Mouse (Mus musculus) ES-Bruce4 (cell line): ENCODE measurements around the gene Phc3. TPM values are rescaled to one million over a fixed set of nuclear protein-coding genes. Genes with fewer than 3 reads are reported as not detected.

Experiments used
- H3K27ac ChIP-seq: 2 replicates; pipeline ENCODE4 v1.5.1; 2012; ENCODE audit warnings: low read length, inconsistent platforms; ENCODE audit not compliant: insufficient read depth
- H3K27me3 ChIP-seq: 2 replicates; pipeline ENCODE4 v1.6.1; 2012; ENCODE audit warnings: mild to moderate bottlenecking, low read length, inconsistent platforms; ENCODE audit not compliant: control insufficient read depth, poor library complexity, insufficient read depth, severe bottlenecking
- H3K36me3 ChIP-seq: 2 replicates; pipeline ENCODE4 v1.6.1; 2012; ENCODE audit warnings: inconsistent platforms, mild to moderate bottlenecking, low read length, moderate library complexity; ENCODE audit not compliant: control insufficient read depth, poor library complexity, insufficient read depth, severe bottlenecking
- H3K4me1 ChIP-seq: one replicate; pipeline ENCODE4 v1.8.1; 2011; ENCODE audit warnings: low read length; ENCODE audit not compliant: control insufficient read depth, insufficient read depth
- H3K4me3 ChIP-seq: 2 replicates; pipeline ENCODE4 v1.5.1; 2011; ENCODE audit warnings: low read depth, mild to moderate bottlenecking, low read length
- H3K9ac ChIP-seq: 2 replicates; pipeline ENCODE4 v1.6.1; 2012; ENCODE audit warnings: low read depth, mild to moderate bottlenecking, inconsistent platforms; ENCODE audit not compliant: poor library complexity, severe bottlenecking
- H3K9me3 ChIP-seq: replicated peaks from 2 replicates; pipeline ENCODE4 v1.6.1; 2012; ENCODE audit warnings: mild to moderate bottlenecking, low read length, inconsistent platforms; ENCODE audit not compliant: control insufficient read depth, poor library complexity, insufficient read depth, severe bottlenecking
- CTCF ChIP-seq: IDR thresholded peaks from one replicate; pipeline ENCODE4 v1.8.1; 2011; ENCODE audit warnings: low read depth, low read length
- EP300 ChIP-seq: IDR thresholded peaks from 2 replicates; pipeline ENCODE4 v1.6.1; 2011; ENCODE audit warnings: low read depth, low read length; ENCODE audit not compliant: insufficient read depth
- POLR2A ChIP-seq: IDR thresholded peaks from one replicate; pipeline ENCODE4 v1.8.1; 2011; ENCODE audit warnings: low read length; ENCODE audit not compliant: insufficient read depth
- polyA plus RNA-seq: library from polyadenylated mRNA; stranded (reverse); fragments of >200 nt; gene quantifications from 2 replicates; pipeline ENCODE4 v1.2.4, GENCODE M21; 2011; ENCODE audit warnings: low read depth; ENCODE audit not compliant: missing spikeins, insufficient read depth, insufficient read length

Phc3 gene
- polyA plus RNA-seq, 1 experiment: 18.4 TPM

DNA sequence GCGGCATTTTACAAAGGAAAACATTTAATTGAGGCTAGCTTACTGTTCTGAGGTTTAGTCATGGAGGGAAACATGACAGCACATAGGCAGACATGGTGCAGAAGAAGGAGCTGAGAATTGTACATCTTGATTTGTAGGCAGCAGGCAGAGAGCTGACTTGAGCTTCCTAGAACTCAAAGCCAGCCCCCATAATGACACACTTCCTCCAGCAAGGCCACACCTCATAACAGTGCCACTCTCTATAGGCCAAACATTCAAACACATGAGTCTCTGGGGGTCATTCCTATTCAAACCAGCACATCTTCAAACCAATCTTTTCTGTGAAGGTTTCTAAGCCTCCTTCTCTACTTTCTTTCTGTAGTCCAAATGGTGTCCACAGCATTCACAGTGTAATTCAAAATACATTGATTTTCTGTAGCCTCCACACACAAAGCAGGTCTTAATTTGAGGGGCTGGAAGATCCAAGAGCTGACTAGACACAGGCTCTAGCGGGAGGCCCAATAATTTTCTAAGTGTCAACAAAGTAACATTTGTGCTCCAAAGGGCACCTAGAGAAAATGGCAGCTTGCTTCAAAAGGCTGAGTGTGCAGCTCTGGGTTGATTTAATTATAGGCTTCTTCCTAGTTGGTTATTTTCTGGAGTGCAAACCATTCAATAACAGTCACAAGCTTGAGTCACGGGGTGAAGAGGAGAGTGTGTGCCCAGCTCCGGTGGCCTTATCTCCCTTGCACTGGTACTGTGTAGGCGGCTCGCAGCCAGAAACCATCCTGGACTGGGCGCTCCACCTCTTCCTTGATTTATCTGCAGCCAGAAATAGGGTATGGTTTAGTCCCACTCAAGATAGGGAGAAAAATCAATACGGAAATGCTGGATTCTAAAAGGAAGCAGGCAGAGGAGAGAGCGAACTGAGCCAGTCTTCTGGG lies 18.4 kb upstream of the Phc3 start:
- no peak overlapping the region for H3K27ac ChIP-seq
- no peak overlapping the region for H3K9ac ChIP-seq
- TF ChIP-seq CTCF (no peak), EP300 (no peak), POLR2A (no peak)
- H3K36me3 ChIP-seq: no peaks in the 10 kb centered on the region
- H3K4me1 ChIP-seq: no peaks in the 10 kb centered on the region
- H3K4me3 ChIP-seq: no peak overlapping the region
- H3K9me3 ChIP-seq: no peaks in the 10 kb centered on the region
- H3K27me3 ChIP-seq: no peaks in the 10 kb centered on the region

GRCm38 (mm10) chr3:30982924-30983536 lies 13.8 kb upstream of the Phc3 start:
- no peaks in the 10 kb centered on the region for H3K27me3 ChIP-seq
- H3K9me3 ChIP-seq: no peaks in the 10 kb centered on the region
- H3K27ac ChIP-seq: no peak overlapping the region
- H3K4me1 ChIP-seq: peaks cover 1% of the 10 kb centered on the region
- no peak overlapping the region for H3K4me3 ChIP-seq
- H3K36me3 ChIP-seq: no peaks in the 10 kb centered on the region
- no peak overlapping the region for H3K9ac ChIP-seq
- TF ChIP-seq CTCF (no peak), POLR2A (no peak), EP300 (no peak)

DNA sequence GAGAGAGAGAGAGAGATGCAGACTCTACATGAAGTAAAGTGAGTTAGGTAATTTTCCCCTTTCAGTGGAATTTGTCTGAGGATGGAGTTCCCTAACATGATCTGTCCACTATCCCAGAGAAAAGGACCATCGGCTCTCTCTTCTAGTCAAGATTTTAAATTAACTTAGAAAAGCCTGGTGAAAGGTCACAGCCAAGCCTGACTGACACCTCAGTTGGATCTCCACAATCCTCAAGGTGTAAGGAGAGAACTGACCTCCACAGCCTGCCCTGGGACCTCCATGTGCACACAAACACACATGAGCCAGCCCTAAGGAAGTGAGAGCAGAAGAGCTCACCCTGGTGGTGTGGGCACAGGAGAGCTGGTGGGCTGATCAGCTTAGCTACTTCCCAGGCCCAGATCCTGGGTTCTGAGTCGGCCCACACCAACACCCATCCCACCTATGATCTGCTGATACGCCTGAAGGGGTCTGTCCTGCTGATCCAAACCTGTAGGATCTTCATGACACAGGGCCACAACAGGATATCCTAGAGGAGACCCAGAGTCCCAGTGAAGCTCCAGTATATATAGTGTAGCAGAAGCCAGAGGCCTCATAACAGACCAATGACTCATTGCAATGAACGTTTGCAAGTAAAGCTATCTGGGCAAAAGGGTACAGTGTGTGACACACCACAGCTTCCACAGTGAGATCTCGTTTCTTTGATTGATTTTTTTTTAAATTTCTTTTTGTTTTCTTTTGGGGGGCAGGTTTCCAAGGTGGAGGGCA lies 12.6 kb upstream of the Phc3 start:
- Histone ChIP-seq H3K27ac (no peak overlapping the region), H3K4me3 (no peak overlapping the region), H3K4me1 (peaks cover 1% of the 10 kb centered on the region), H3K9me3 (no peaks in the 10 kb centered on the region), H3K9ac (no peak overlapping the region), H3K27me3 (no peaks in the 10 kb centered on the region), H3K36me3 (no peaks in the 10 kb centered on the region)
- no peak for TF ChIP-seq CTCF
- no peak for TF ChIP-seq POLR2A
- no peak for TF ChIP-seq EP300

- TF ChIP-seq EP300 (no peak), CTCF (no peak), POLR2A (no peak)
- no peaks in the 10 kb centered on the region for H3K9me3 ChIP-seq
Measured at GRCm38 (mm10) chr3:30976991-30977603, 7.9 kb upstream of the Phc3 start.

GRCm38 (mm10) chr3:30975102-30975754 lies 6.0 kb upstream of the Phc3 start:
- H3K27me3 ChIP-seq: no peaks in the 10 kb centered on the region

More at GRCm38 (mm10) chr3:30976991-30977603, 7.9 kb upstream of the Phc3 start:
- H3K27me3 ChIP-seq: no peaks in the 10 kb centered on the region
- peaks cover 1% of the 10 kb centered on the region for H3K4me1 ChIP-seq
- H3K9ac ChIP-seq: no peak overlapping the region
- no peak overlapping the region for H3K27ac ChIP-seq
- no peak overlapping the region for H3K4me3 ChIP-seq
- H3K36me3 ChIP-seq: no peaks in the 10 kb centered on the region

More at GRCm38 (mm10) chr3:30975102-30975754, 6.0 kb upstream of the Phc3 start:
- no peaks in the 10 kb centered on the region for H3K36me3 ChIP-seq
- H3K9ac ChIP-seq: no peak overlapping the region; the same call in 1 of the 2 replicates
- H3K4me3 ChIP-seq: no peak overlapping the region
- H3K4me1 ChIP-seq: no peaks in the 10 kb centered on the region
- H3K27ac ChIP-seq: no peak overlapping the region
- TF ChIP-seq POLR2A (no peak), CTCF (peak; percentile 58)
- no peaks in the 10 kb centered on the region for H3K9me3 ChIP-seq
